Mouse (Mus musculus) cerebellum, adult 2 months (tissue): ENCODE measurements at regions not wholly inside any gene's neighbourhood (a gene's known extent, or its start where the extent isn't known, plus 50 kb on each side); places are given as distances from the start of the nearest gene placed in this dataset.

Experiments used
- DNase-seq, 2 experiments: peaks; one replicate each; pipeline ENCODE4 v3.0.0; 2021
- H3K27ac ChIP-seq: fragments of 200-500 bp; 2 replicates; pipeline ENCODE4 v1.5.1; 2012; ENCODE audit warnings: low read length, control low read depth, inconsistent platforms; ENCODE audit not compliant: insufficient read depth
- H3K27me3 ChIP-seq: fragments of 200-500 bp; 2 replicates; pipeline ENCODE4 v1.6.1; 2012; ENCODE audit warnings: inconsistent platforms, mild to moderate bottlenecking, low read length, moderate library complexity; ENCODE audit not compliant: control insufficient read depth, insufficient read depth
- H3K4me1 ChIP-seq: fragments of 200-500 bp; 2 replicates; pipeline ENCODE4 v1.6.1; 2011; ENCODE audit warnings: low read length; ENCODE audit not compliant: control insufficient read depth, insufficient read depth
- H3K4me3 ChIP-seq: fragments of 200-500 bp; replicated peaks from 2 replicates; pipeline ENCODE3; 2011; ENCODE audit warnings: mild to moderate bottlenecking, low read depth, low read length, control low read depth; ENCODE audit not compliant: insufficient read depth
- CTCF ChIP-seq: fragments of 200-500 bp; IDR thresholded peaks from 2 replicates; pipeline ENCODE4 v1.5.1; 2011; ENCODE audit warnings: low read depth, mild to moderate bottlenecking, control low read depth, low read length, moderate library complexity, borderline replicate concordance; ENCODE audit not compliant: insufficient read depth
- POLR2A ChIP-seq: fragments of 200-500 bp; IDR thresholded peaks from 2 replicates; pipeline ENCODE4 v1.6.1; 2011; ENCODE audit warnings: low read length, control low read depth, borderline replicate concordance; ENCODE audit not compliant: insufficient read depth
- WGBS: fragments of 180-500 bp; shearing (Covaris S2); methylation state at CpG from one replicate; pipeline ENCODE4 v1.1.7; 2018; 5-methylcytosine and 5-hydroxymethylcytosine counted together

- no peak for DNase-seq
- no peak for TF ChIP-seq POLR2A
- no peak for TF ChIP-seq CTCF
- WGBS: 89% methylated on average over 5 of the region's 5 CpGs
- Histone ChIP-seq H3K27me3 (no peaks in the 10 kb centered on the region), H3K4me3 (no peak overlapping the region), H3K27ac (no peak overlapping the region), H3K4me1 (no peaks in the 10 kb centered on the region)
Measured at GRCm38 (mm10) chr7:96098686-96099376, 72.2 kb upstream of the Tenm4 start.

DNA sequence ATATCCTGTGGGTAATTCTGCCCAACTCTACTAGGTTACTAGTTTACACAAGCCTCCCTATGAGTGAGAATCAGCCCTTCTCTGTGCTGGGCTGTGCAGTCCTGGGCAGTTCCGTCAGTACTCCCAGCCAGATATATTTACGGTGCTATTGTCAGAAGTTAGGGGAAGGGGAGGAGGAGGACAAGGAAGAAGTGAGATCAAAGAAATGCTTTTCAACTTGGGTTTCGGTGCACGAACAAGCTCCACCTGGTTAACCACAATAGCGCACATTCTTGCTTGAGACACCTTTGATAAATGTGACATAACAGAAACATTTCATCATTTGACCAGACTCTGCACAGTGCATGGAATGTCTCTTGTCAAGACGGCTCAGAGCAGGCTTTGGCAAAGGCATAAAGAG is 68.3 kb upstream of the Tenm4 start:
- TF ChIP-seq POLR2A: no peak
- no peak for TF ChIP-seq CTCF

GRCm38 (mm10) chr7:96108768-96109167 is 62.3 kb upstream of the Tenm4 start:
- Histone ChIP-seq H3K4me1 (no peaks in the 10 kb centered on the region), H3K27ac (no peak overlapping the region), H3K27me3 (no peaks in the 10 kb centered on the region), H3K4me3 (no peak overlapping the region)
- TF ChIP-seq CTCF: no peak
- TF ChIP-seq POLR2A: no peak
- WGBS: 59% methylated on average over 2 of the region's 2 CpGs
- DNase-seq: no peak

More for the DNA sequence above, 68.3 kb upstream of the Tenm4 start:
- DNase-seq: no peak
- no peaks in the 10 kb centered on the region for H3K27me3 ChIP-seq
- 76% methylated on average over 6 of the region's 6 CpGs for WGBS
- no peaks in the 10 kb centered on the region for H3K4me1 ChIP-seq
- H3K4me3 ChIP-seq: no peak overlapping the region
- H3K27ac ChIP-seq: no peak overlapping the region

- 82% methylated on average over 8 of the region's 8 CpGs for WGBS
- no peaks in the 10 kb centered on the region for H3K4me1 ChIP-seq
- no peak for DNase-seq
- H3K27me3 ChIP-seq: no peaks in the 10 kb centered on the region
- TF ChIP-seq POLR2A: no peak
- TF ChIP-seq CTCF: no peak
- H3K27ac ChIP-seq: no peak overlapping the region
- H3K4me3 ChIP-seq: no peak overlapping the region
Measured at GRCm38 (mm10) chr7:96120142-96120541, 50.9 kb upstream of the Tenm4 start.
